Mouse (Mus musculus) Muller cell, postnatal 12 days (primary cell): ENCODE measurements around the gene Pbxip1.

Experiments used
- DNase-seq: peaks from one replicate; pipeline ENCODE4 v3.0.0-alpha.2; 2015; ENCODE audit errors: inconsistent ontology term

Pbxip1 gene

DNA sequence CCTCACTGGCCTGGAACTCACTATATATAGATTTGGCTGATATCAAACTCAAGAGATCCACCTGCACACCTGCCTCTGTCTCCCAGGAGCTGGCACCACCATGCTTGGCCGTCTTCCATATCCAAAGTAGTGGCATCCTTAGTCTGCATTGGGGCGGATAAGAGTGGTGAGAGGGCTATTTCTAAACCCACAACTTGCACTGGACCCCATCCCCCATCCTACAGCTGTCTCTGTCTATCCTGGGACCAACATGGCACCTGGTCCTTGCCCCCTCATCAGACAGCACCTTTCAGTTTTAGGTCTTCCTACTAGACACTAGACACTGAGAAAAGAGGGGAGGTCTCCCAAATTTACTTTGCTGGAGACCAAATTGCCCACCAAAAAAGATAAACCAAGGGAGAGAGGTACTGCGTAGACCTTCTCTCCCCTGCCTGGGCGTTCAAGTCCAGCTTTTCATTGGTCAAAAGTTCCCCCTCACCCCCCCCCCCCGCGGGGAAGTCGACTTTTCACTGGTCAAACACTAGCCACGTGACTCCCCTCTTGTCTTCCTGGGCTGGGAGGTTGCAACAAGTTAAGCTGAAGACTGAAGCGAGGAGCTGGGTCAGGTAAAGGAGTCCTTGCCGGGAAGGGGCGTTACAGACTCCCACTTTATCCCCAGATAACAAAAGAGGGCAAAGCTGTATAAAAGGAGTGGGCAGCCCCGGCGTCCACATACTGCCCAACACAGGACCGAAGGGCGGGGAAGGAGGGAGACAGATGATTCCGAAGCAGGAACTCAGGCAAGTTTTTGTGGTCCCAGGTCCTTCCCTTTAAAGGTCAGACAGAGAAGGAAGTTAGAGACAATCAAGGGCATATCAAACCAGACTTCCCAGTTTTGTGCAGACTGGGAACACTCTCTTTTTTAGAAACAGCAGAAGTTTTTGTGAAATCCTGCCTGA is at the start of gene Pbxip1:
Pbxip1 (plus strand) TSS at position 531 of the 938 bp plus-strand sequence.
- peak; percentile 95 for DNase-seq

DNA sequence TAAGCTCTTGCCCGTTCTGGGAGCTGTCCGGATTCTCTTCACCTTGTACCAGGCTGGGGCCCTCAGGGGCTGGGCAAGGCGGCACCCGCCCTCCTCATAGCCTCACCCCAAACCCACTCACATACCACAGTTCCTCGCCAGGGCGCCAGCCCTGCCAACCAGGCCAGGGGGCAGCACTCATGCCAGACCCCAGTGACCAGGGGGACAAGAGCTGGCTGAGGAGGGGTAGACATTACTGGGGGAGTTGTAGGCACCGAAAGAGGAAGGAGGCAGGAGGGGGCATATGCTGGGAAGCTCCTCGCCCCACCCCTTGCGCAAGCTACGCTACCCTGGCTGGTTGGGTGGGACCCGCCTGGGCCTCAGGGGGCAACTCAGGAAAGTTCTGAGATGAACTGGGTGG is 48.9 kb upstream of the Pbxip1 start:
- peak; percentile 44 for DNase-seq

DNA sequence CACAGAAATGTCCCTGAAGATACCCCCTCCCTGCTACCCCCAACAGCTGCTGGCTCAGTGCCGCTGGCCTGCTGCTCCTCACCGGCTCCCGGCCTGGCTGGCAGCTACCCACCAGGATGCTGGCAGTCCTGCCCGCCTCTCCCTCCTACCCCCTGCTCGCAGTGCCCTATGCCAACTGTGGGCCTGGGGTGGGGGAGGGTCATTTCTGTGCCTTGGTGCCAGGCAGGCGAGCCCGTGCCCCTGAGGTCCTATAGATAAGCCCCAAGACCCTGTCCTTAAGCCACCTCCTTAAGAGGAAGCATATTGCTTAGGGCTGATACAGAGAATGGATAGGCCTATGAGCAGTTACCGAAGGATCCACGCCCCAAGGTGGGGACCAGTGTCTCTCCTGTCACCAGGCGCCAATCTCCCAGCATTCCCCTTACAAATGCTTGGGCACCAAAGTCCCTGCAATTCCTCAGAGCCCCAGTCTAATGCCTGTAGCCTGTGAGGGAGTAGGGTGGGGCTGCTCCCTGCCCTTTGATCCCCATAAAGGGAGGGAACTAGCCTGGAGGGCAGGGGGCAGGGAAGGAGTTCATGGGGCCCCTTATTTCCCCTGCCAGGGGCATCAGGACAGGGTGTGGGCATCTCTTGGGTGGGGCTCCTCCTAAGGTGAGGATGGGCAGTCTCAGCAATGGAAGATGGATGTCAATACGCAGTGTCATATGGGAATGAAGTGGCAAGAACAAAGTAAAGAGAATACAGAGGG is 48.2 kb upstream of the Pbxip1 start:
- peak; percentile 51 for DNase-seq

DNA sequence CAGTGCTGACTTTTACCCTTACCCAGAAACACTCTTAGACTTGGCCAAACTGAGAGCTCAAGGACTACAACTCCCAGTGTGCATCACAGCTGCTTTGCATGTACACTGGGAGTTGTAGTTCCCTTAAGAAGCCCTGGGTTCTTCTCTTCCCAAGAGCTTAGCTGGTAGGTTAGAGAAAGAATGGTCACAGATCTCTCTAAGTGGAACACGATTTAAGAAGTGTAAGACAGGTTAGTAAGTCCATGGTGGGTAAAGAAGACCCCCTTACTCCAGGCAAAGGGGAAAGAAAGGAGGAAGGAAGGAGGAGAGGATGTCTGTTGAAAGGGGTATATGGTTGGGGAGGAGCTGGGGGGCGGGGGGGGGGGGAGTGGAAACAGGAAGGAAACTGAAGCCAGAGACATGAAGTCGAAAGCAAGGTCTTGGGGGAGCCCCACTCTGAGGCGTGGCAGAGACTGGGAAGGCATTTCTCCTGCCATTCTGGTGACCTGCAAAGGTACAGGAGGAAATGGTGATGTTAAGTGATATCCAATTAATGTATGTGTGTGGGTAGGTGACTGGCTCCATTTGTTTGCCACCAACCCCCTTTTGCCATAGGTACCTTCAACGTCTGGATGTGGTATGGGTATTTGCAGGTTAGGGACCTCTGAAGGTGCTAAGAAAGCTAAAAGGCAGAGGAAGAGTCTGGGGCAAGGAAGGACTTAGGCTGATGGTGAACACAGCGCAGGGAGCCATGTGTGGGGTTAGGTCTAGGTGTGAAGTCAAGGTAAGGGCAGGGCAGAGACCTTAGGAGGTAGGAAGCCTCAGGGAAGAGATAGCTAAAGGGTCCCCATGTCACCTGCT is 47.4 kb upstream of the Pbxip1 start:
- no peak for DNase-seq

DNA sequence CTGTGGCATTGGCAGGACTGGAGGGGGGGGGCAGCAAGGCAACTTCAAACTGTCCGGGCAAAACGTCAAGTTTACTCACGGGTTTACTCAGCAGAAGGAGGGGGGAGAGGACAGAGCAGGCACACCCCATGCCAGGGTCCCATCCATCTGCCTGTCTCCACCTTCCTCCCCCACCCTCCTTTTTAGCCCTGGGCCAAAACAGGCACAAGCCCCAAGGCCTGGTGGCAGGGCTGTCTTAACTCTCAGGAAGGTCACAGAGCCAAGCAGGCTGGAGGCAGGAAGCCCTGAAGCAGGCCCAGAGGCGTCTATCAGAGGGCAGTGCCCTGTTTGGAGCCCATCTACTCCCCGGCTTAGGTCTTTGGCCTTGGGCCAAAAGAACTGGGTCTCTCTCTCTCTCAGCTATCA is 46.4 kb upstream of the Pbxip1 start:
- peak; percentile 44 for DNase-seq

DNA sequence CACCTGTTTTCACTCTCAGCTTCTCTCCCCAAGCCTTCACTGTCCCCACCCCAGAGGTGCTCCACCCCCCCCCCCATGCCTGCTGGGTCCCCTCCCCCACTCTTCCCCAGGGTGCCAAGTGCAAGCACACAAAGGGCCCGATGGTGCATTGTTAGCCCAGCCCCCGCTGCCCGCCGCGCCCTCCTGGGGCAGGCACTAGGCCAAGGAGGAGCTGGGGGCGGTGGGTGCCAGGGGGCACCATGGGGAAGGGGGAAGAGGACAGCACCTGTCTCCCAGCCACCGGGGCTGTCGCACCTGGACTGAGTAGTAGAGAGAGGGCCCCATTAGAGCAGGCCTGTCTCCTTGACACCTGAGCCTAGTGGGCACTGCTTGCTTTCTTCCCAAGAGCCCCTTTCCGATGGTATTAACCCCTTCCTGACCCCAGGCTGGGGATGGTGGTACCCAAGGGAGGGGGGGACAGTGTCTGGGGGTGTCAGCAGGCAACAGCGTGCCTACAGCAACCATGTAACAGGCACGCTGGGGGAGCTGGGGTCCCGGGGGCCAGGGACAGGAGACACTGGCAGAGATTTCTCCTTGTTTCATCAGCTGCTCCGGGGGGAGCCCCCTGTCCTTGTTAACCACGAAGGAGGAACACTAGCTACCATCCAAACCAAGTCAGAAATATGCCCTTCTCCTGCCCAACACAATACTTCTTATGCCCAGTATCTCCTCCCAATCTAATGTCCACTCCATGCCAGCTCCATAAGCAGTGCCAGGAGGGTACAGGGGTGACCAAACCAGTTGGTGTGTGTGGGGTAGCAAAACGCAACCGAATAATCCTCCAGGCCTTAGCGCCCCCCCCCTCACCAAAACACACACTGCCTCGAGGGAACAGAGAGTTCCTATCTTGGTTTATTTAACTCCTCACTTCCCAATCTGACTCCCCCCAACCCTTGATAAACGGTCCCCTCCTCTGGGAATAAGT is 45.5 kb upstream of the Pbxip1 start:
- DNase-seq, result peak; percentile 39

DNA sequence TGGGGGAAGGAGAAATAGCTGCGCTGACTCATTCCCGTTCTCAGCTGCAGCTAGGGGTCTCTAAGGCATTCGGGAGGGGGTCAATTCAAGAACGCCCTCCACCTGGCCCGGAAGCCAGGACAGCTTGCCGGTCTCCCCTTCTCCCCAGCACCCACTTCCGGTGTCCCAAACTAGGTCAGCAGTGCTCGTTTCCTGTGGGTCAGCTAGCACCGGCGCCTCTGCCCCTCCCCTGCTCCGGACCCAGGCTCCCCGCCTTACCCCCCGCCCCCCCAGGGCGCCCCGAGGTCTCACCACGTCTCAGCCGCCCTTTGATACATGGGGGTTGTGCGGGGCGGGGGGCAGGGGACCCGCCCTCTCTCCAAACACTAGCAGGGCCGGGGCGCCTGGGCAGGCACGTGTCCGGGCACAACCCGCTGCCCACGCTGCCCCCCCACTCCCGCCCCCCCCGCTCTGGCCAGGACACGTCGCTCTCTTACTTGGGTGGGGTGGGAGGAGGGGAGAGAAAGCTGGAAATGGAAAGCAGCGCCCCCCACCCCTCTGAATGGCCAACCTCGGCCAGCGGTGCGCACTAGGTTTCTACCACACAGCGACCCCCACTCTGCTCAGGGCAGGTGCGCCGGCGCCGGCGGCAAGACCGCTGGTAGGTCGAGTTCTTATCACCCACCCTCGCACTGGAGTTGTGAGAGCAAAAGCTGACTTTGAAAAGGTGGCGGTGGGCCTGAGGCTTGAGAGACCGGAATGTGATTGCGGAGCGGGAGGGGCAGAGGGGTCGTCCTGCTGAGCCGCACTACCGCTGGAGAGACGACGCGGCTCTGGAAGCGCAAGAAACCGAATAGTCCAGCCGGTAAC is 44.6 kb upstream of the Pbxip1 start:
- DNase-seq, result peak; percentile 87

DNA sequence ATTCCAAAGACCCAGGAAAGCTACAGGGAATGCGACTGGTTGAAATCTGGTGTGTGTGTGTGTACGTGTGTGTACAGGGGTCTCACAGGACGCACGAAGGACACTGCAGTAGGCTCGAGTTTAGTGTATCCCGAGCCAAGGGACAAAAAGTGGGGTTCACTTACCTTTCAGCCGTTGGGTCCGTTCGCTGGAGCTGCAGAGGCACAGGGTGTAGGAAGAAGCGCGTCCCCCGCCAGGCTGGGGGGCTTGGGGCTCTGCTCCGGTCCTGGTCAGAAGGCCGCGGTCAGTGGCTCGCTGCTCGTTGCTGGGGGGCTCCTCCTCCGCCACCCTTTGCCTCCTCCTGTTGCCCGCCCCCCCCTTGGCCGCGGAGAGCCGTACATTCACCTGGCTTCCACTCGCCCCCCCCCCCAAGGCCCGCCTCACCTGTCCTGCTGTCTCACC is 43.6 kb upstream of the Pbxip1 start:
- DNase-seq, result peak; percentile 50

DNA sequence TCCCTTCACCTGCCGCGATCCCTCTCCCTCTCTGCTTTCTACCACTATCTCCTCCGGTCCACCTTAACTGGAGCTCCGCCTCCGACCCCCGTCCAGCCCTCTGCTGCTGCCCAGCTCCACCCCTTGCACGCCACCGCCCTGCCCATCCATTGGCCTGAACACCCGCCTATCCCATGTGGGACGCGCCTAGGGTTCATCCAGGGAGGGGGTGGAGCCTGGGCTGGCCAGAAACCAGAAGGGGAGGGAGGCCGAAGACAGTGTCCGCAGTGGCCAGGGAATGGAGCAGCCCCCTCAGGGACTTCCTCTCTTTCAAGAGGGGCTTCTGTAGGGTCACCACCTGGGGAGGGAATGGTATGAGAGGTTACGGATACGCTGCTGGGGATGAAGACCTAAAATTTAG is 42.9 kb upstream of the Pbxip1 start:
- DNase-seq, result peak; percentile 100

DNA sequence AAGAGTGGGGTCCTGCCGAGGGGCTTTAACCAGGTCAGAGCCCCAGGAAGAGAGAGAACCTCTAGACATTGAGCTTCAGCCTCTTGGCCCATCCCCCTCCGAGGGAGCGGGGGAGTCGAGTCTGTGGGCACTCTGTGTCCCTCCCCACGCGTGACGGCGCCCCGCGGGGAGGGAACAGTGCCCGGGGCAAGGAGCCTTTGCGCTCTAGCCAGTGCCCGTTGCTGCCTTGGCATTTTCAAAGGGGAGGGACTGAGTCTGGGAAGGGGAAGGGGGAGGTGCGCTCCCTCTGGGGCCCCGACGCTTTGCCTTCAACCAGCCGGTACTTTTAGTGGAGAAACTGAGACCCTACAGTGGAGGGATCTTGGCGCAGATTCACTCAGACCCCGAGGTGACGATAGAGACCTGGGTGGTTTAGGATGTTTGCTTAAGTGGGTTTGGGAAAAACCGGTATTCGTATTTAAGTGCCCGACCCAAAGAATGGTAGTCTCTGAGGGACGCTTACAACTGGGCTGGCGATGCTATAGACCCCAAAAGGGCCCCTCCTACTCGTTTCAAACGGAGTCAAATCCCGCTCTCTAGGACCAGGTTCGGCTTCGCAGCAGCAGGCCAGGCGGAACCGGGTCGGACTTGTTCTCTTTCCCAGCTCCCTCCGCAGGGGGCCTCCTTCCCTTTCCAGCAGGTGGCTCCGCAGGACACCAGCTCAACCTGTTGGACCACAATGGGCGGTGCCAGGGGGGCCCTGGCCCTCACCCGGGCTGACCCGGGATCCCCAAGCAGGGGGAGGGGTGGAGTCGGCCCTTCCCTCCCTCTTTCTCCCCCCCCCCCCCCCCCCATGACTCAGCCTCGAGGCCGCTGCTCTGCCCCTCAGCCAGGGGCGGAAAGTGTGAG is 42.3 kb upstream of the Pbxip1 start, which contains the start of gene Zbtb7b:
Zbtb7b (minus strand) TSS at position 771 of the 888 bp plus-strand sequence.
- DNase-seq, result peak; percentile 96

DNA sequence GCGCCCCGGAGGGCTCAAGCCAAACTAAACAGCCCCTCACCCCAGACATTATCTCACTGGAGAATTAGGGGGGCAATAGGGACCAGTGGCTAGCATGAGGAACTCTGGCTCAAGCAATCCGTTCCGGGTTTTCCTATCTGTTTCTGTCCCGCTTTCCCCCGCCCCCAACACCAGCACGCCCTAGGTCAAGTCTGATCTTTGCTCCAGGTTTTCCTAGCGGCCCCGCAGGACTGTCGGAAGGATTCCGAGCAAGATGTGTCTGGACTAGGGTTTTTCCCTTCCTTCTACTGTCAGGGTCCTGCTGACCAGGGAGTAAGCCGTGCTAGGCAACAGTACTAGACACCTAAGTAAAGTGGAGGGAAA is 41.6 kb upstream of the Pbxip1 start:
- DNase-seq, result peak; percentile 93

DNA sequence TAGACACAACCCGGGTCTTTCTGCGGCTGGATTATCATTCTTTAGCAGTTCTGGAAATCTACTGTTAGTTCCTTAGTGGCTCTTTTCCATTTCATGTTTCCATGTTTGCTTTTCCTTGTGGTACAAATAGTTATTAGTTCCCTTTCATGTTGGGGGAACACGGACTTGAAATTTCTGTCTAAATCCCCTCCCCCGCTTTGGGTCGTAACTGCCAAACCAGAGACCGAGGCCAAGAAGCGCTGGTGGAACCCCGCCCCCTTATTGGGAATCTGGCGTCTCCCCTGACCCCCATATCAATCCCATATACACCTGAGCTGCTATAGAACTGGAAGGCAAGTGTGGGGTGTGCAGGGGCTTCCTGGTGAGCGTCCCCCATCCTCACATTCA is 41.1 kb upstream of the Pbxip1 start:
- DNase-seq, result no peak

DNA sequence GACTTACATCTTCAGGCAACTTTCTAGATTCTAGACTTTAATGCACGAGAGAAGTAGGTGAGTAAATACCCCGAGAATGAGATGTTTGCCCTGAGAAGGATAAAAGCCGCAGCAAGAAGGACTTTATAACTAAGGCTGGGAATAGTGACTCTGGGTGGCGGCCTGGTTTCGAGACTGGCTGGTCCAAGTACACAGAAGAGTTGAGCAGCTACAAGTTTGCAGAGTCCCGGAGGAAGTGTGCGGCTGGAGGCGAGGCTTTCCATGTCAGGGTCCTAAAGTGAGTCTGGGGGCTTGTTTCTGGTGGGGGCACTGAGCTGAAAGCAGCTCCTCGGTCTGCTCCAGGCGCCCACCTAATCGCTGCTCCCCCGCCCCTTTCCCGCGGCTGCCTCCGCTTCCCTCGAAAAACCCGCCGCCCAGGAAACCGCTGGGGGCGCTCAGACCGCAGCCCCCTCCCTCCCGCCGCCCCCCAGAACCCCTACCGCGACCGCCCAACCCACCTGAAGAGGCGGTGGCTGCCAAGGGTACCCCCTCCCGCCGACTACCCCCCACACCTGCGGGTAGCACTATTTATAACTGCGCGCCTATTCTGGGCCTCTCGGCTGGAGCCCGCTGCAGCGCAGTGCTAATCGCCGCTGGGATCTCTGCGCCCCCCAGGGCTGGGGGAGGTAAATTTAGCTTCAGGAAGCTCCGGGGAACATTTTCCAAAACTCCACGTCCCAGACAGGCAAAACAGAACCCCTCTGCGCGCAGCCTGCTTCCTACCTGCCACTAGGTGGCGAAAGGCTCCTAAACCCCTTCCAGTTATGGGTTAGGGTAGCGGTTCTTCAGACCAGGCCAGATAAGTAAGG is 40.5 kb upstream of the Pbxip1 start:
- DNase-seq, result peak; percentile 74

DNA sequence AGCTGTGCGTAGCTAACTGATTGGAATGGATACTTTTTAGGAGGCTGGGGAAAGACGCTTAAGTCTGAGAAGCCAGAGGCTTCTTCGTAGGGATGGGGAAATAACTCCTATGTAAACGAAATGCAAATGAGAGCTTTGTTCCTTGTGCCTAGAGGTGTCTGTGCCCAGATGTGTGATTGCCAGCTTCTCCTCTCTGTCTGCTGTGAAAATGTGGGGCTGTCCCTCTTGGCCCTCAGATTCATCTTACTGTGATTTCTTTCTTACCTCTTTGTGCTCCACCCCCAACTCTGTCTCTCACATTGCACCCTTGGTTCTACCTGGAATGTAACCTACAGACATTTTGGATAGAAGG is 39.9 kb upstream of the Pbxip1 start:
- DNase-seq, result no peak

DNA sequence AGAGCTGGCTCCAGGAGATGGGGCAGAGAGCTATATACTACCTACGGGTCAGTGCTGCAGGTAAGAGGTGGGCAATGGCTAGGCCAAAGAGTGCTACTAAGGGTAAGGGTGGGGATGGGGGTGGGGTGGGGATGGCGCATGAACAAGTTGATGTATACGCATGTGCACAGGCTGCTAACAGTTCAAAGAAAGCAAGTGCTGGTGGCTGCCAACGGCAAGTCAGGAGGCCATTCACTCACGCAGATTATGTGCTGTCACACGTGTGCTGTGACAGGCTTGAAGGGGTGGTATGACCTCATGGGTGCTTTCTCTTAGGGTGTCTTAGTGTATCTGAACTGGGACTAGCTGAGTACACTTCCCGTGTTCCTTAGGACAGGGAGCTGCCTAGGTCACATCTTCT is 35.2 kb upstream of the Pbxip1 start:
- DNase-seq, result no peak

DNA sequence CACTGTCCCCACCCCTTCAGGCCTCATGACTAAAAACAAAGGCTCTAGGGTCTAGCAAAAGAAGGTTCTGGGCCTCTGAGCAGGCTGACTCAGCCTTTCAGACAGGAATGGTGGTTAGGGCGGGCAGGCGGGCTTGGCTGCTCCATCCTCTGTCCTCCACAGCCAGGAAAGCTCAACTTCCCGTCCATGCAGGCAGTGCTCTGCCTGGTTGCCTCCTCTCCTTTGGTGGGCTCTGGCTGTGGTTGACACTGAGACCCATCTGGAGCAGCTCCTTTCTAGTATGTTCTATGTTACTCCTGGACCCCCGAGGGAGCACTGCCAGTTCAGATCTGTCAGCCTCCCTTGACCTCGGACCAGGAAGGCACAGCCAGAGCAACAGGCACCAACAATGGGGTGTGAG is 33.8 kb upstream of the Pbxip1 start, which contains the start of gene Lenep:
Lenep (minus strand) TSS at position 101 of the 400 bp plus-strand sequence.
- DNase-seq, result peak; percentile 42

DNA sequence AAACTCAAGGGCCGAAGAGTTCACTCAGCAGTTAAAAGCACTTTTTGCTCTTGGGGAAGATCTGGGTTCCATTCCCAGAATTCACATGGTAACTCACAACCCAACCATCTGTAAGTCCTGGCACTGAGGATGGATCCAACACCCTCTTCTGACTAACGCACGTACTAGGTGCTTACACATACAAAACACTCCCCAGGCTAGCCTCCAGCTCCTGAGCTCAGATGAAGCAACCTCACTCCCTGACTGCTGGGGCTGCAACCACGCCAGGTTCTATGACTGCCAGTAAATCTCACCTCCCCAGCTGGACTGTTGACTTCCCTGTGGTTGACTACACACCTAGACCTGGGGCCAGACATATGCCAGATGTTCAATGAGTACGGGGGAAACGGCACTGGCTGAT is 29.6 kb upstream of the Pbxip1 start:
- no peak for DNase-seq

DNA sequence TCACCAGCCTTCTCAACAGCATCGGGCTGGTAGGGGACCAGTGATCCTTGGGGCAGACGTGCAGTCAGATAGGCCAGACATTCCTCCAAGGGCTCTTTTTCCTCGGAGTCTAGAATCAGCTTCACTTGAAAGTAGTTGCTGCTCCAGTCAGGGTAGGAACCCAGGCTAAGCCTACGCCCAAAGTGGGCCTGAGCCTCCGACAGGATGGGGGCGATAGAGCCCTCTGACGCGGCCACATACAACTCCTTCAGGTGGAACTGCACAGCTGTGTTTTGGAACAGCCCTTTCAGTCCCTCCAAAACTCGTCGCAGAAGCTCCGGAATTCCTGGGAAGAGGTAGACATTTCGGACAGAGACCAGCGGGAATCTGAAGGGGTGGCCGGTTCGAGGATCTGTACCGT is 28.1 kb upstream of the Pbxip1 start:
- no peak for DNase-seq
